Mouse (Mus musculus): Measurements from ENCODE around the gene Rpl41. TPM values are rescaled to one million over a fixed set of nuclear protein-coding genes. Genes with fewer than 3 reads are reported as not detected.
A peak's percentile ranks its signal among the peaks of the same experiment; 100 is the strongest.
"Not testable (repeated sequence)": the region's sequence is repeated elsewhere in the genome, so short reads cannot be mapped to it uniquely, and the experiment has no call there.

Gene Rpl41
- polyA plus RNA-seq, 1 experiment from 2014 or later = 4,329 TPM

GRCm38 (mm10) chr10:128555567-128555966 lies 6.5 kb upstream of the Rpl41 start:
- not testable (repeated sequence) for H3K4me1 ChIP-seq; H3K4me2 ChIP-seq; H3K9me3 ChIP-seq; H3K27me3 ChIP-seq; H3K9ac ChIP-seq; H3K4me3 ChIP-seq; ATAC-seq (ENCODE audit: insufficient number of reproducible peaks, insufficient read depth, low FRiP score, low TSS enrichment, low read depth); H3K27ac ChIP-seq
- H3K36me3 ChIP-seq = peaks cover 37% of the 10 kb centered on the region
- WGBS = 89% methylated on average over 1 of the region's 1 CpGs

GRCm38 (mm10) chr10:128550144-128550823 lies 1.2 kb upstream of the Rpl41 start:
- H3K9ac ChIP-seq; H3K27ac ChIP-seq; H3K4me1 ChIP-seq; ATAC-seq (ENCODE audit: insufficient number of reproducible peaks, insufficient read depth, low FRiP score, low TSS enrichment, low read depth); H3K9me3 ChIP-seq; H3K36me3 ChIP-seq; H3K4me2 ChIP-seq; H3K27me3 ChIP-seq; H3K4me3 ChIP-seq: not testable (repeated sequence)
- WGBS = 92% methylated on average over 11 of the region's 11 CpGs

GRCm38 (mm10) chr10:128549682-128550057 lies 565 bp upstream of the Rpl41 start:
- not testable (repeated sequence) for H3K9me3 ChIP-seq; ATAC-seq (ENCODE audit: insufficient number of reproducible peaks, insufficient read depth, low FRiP score, low TSS enrichment, low read depth); H3K36me3 ChIP-seq; H3K27me3 ChIP-seq; H3K4me1 ChIP-seq; H3K9ac ChIP-seq; H3K4me3 ChIP-seq
- Histone ChIP-seq H3K27ac (0 out of 2 replicates have a peak overlapping the region, but pooled peaks have one; percentile 23), H3K4me2 (peak overlapping the region; percentile 11; the same call in 1 of the 2 replicates)
- 64% methylated on average over 6 of the region's 6 CpGs for WGBS

- H3K27me3 ChIP-seq; H3K9me3 ChIP-seq; ATAC-seq (ENCODE audit: insufficient number of reproducible peaks, insufficient read depth, low FRiP score, low TSS enrichment, low read depth); H3K4me1 ChIP-seq: not testable (repeated sequence)
- WGBS = under 1% methylated on average over 30 of the region's 30 CpGs
- peak overlapping the region; percentile 83 for H3K4me2 ChIP-seq
- H3K4me3 ChIP-seq = peak overlapping the region; percentile 80
- peak overlapping the region; percentile 96 for H3K9ac ChIP-seq
- H3K36me3 ChIP-seq = peaks cover 24% of the 10 kb centered on the region
- peak overlapping the region; percentile 98 for H3K27ac ChIP-seq
Measured at GRCm38 (mm10) chr10:128548051-128548791, 884 bp downstream of the Rpl41 start.

GRCm38 (mm10) chr10:128547361-128548032 lies 1.6 kb downstream of the Rpl41 start, which contains the start of gene Zc3h10:
Gene Zc3h10 (minus strand): TSS chr10:128547774.
- H3K9me3 ChIP-seq = no peaks in the 10 kb centered on the region
- under 1% methylated on average over 50 of the region's 50 CpGs for WGBS
- peak within 1 kb of the TSS; percentile 98 for H3K27ac ChIP-seq
- peak within 1 kb of the TSS; percentile 96 for H3K9ac ChIP-seq
- no peaks in the 10 kb centered on the region for H3K27me3 ChIP-seq
- peak; percentile 85 for ATAC-seq (ENCODE audit: insufficient number of reproducible peaks, insufficient read depth, low FRiP score, low TSS enrichment, low read depth)
- H3K36me3 ChIP-seq = peaks cover 31% of the 10 kb centered on the region
- peak within 1 kb of the TSS; percentile 83 for H3K4me2 ChIP-seq
- H3K4me3 ChIP-seq = peak within 1 kb of the TSS; percentile 80
- H3K4me1 ChIP-seq = peaks cover 9% of the 10 kb centered on the region

GRCm38 (mm10) chr10:128546787-128547186 lies 2.3 kb downstream of the Rpl41 start:
- Histone ChIP-seq H3K27me3 (no peaks in the 10 kb centered on the region), H3K9ac (peak overlapping the region; percentile 96), H3K4me1 (peaks cover 9% of the 10 kb centered on the region), H3K4me2 (peak overlapping the region; percentile 83), H3K36me3 (peaks cover 37% of the 10 kb centered on the region), H3K27ac (peak overlapping the region; percentile 98), H3K9me3 (no peaks in the 10 kb centered on the region), H3K4me3 (peak overlapping the region; percentile 80)
- no peak for ATAC-seq (ENCODE audit: insufficient number of reproducible peaks, insufficient read depth, low FRiP score, low TSS enrichment, low read depth)
- WGBS = 24% methylated on average over 7 of the region's 7 CpGs

GRCm38 (mm10) chr10:128546361-128546760 lies 2.7 kb downstream of the Rpl41 start:
- peak overlapping the region; percentile 83 for H3K4me2 ChIP-seq
- H3K4me3 ChIP-seq = peak overlapping the region; percentile 80
- WGBS = 13% methylated on average over 4 of the region's 4 CpGs
- H3K4me1 ChIP-seq = peaks cover 9% of the 10 kb centered on the region
- no peaks in the 10 kb centered on the region for H3K9me3 ChIP-seq
- H3K27ac ChIP-seq = peak overlapping the region; percentile 98
- ATAC-seq (ENCODE audit: insufficient number of reproducible peaks, insufficient read depth, low FRiP score, low TSS enrichment, low read depth) = no peak
- H3K27me3 ChIP-seq = no peaks in the 10 kb centered on the region
- peak overlapping the region; percentile 96 for H3K9ac ChIP-seq
- H3K36me3 ChIP-seq = peaks cover 40% of the 10 kb centered on the region

GRCm38 (mm10) chr10:128545570-128545898 lies 3.6 kb downstream of the Rpl41 start:
- Histone ChIP-seq H3K4me1 (peaks cover 9% of the 10 kb centered on the region), H3K27ac (peak overlapping the region; percentile 98; the same call in 1 of the 2 replicates), H3K9me3 (no peaks in the 10 kb centered on the region), H3K4me2 (0 out of 2 replicates have a peak overlapping the region, but pooled peaks have one; percentile 83), H3K27me3 (no peaks in the 10 kb centered on the region), H3K9ac (0 out of 2 replicates have a peak overlapping the region, but pooled peaks have one; percentile 32), H3K4me3 (no peak overlapping the region), H3K36me3 (peaks cover 45% of the 10 kb centered on the region)
- 88% methylated on average over 3 of the region's 3 CpGs for WGBS
- ATAC-seq (ENCODE audit: insufficient number of reproducible peaks, insufficient read depth, low FRiP score, low TSS enrichment, low read depth) = no peak

- no peak overlapping the region for H3K4me3 ChIP-seq
- no peaks in the 10 kb centered on the region for H3K9me3 ChIP-seq
- H3K9ac ChIP-seq = 0 out of 2 replicates have a peak overlapping the region, but pooled peaks have one; percentile 32
- no peak for ATAC-seq (ENCODE audit: insufficient number of reproducible peaks, insufficient read depth, low FRiP score, low TSS enrichment, low read depth)
- 93% methylated on average over 37 of the region's 37 CpGs for WGBS
- peaks cover 9% of the 10 kb centered on the region for H3K4me1 ChIP-seq
- H3K36me3 ChIP-seq = peaks cover 45% of the 10 kb centered on the region
- no peaks in the 10 kb centered on the region for H3K27me3 ChIP-seq
- no peak overlapping the region for H3K4me2 ChIP-seq
- H3K27ac ChIP-seq = no peak overlapping the region
Measured at GRCm38 (mm10) chr10:128544674-128545569, 4.2 kb downstream of the Rpl41 start.

GRCm38 (mm10) chr10:128544151-128544657 lies 4.9 kb downstream of the Rpl41 start:
- H3K9me3 ChIP-seq = no peaks in the 10 kb centered on the region
- ATAC-seq (ENCODE audit: insufficient number of reproducible peaks, insufficient read depth, low FRiP score, low TSS enrichment, low read depth) = no peak
- no peak overlapping the region for H3K4me3 ChIP-seq
- peaks cover 45% of the 10 kb centered on the region for H3K36me3 ChIP-seq
- no peak overlapping the region for H3K27ac ChIP-seq
- H3K4me1 ChIP-seq = peaks cover 9% of the 10 kb centered on the region
- no peak overlapping the region for H3K4me2 ChIP-seq
- H3K9ac ChIP-seq = 0 out of 2 replicates have a peak overlapping the region, but pooled peaks have one; percentile 6
- no peaks in the 10 kb centered on the region for H3K27me3 ChIP-seq
- 98% methylated on average over 15 of the region's 15 CpGs for WGBS

All from embryonic facial prominence, embryonic 13.5 days (tissue).